Mouse (Mus musculus): Measurements from ENCODE around the gene Sh3bp5. TPM values are rescaled to one million over a fixed set of nuclear protein-coding genes. Genes with fewer than 3 reads are reported as not detected.

Gene Sh3bp5
- polyA plus RNA-seq, 1 experiment from 2014 or later, result 29.7 TPM

GRCm38 (mm10) chr14:31435018-31435915, 611 bp downstream of the Sh3bp5 start:
- peak; percentile 46 for DNase-seq
- 4% methylated on average over 48 of the region's 53 CpGs for WGBS (ENCODE audit: insufficient replicate concordance)
- peak; percentile 11 for ATAC-seq
- 0 out of 2 replicates have a peak, but pooled peaks cover 7% of the 10 kb centered on the region for H3K27me3 ChIP-seq (ENCODE audit: insufficient read depth, low read length)
- TF ChIP-seq EP300 (IDR thresholded peaks at IDR 0.05; ENCODE audit: low read depth) (no peak), CTCF (IDR thresholded peaks at IDR 0.05; ENCODE audit: low read depth) (no peak)
- peaks cover 37% of the 10 kb centered on the region for H3K4me1 ChIP-seq (ENCODE audit: insufficient read depth)
- peak overlapping the region; percentile 85 for H3K4me2 ChIP-seq (ENCODE audit: low read depth, low read length)
- H3K4me3 ChIP-seq (ENCODE audit: low read depth, low read length), result peak overlapping the region; percentile 82
- H3K27ac ChIP-seq (ENCODE audit: low read depth), result peak overlapping the region; percentile 87
- no peaks in the 10 kb centered on the region for H3K36me3 ChIP-seq (replicated peaks; ENCODE audit: insufficient read depth, low read length)
- no peaks in the 10 kb centered on the region for H3K9me3 ChIP-seq (ENCODE audit: low read length)
- H3K9ac ChIP-seq (replicated peaks), result peak overlapping the region; percentile 84

DNA sequence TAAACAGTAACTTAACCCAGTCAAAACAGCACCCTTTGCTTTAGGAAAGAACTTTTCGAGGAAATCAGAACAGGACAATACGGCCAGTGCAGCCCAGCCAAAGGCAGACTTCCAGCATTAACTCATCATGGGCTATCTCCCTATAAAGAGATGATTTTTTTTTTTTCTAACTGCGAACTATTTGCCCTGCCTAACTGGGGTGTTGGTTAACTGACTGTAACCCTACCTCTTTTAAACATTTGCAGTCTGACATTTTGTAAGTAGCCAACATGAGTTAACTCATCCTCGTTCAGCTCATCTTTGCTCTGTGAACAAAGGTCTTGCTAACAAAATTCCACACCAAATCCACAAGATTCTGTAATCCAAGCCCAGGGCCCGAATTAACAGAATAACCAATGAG, 1.5 kb downstream of the Sh3bp5 start:
- 0 out of 2 replicates have a peak, but pooled peaks cover 7% of the 10 kb centered on the region for H3K27me3 ChIP-seq (ENCODE audit: insufficient read depth, low read length)
- peaks cover 44% of the 10 kb centered on the region for H3K4me1 ChIP-seq (ENCODE audit: insufficient read depth)
- no peaks in the 10 kb centered on the region for H3K9me3 ChIP-seq (ENCODE audit: low read length)
- peak overlapping the region; percentile 82 for H3K4me3 ChIP-seq (ENCODE audit: low read depth, low read length)
- ATAC-seq, result no peak
- TF ChIP-seq EP300 (IDR thresholded peaks at IDR 0.05; ENCODE audit: low read depth) (no peak), CTCF (IDR thresholded peaks at IDR 0.05; ENCODE audit: low read depth) (no peak)
- no peaks in the 10 kb centered on the region for H3K36me3 ChIP-seq (replicated peaks; ENCODE audit: insufficient read depth, low read length)
- peak overlapping the region; percentile 82 for H3K27ac ChIP-seq (ENCODE audit: low read depth)
- DNase-seq, result no peak
- 47% methylated on average over 5 of the region's 5 CpGs for WGBS (ENCODE audit: insufficient replicate concordance)
- H3K9ac ChIP-seq (replicated peaks), result no peak overlapping the region
- peak overlapping the region; percentile 85 for H3K4me2 ChIP-seq (ENCODE audit: low read depth, low read length)

- Histone ChIP-seq H3K27me3 (ENCODE audit: insufficient read depth, low read length) (0 out of 2 replicates have a peak, but pooled peaks cover 7% of the 10 kb centered on the region), H3K36me3 (replicated peaks; ENCODE audit: insufficient read depth, low read length) (no peaks in the 10 kb centered on the region), H3K4me2 (ENCODE audit: low read depth, low read length) (peak overlapping the region; percentile 85), H3K9me3 (ENCODE audit: low read length) (no peaks in the 10 kb centered on the region), H3K4me3 (ENCODE audit: low read depth, low read length) (peak overlapping the region; percentile 82), H3K27ac (ENCODE audit: low read depth) (peak overlapping the region; percentile 82), H3K4me1 (ENCODE audit: insufficient read depth) (peaks cover 49% of the 10 kb centered on the region), H3K9ac (replicated peaks) (peak overlapping the region; percentile 46)
- TF ChIP-seq EP300 (IDR thresholded peaks at IDR 0.05; ENCODE audit: low read depth) (no peak), CTCF (IDR thresholded peaks at IDR 0.05; ENCODE audit: low read depth) (no peak)
- peak; percentile 72 for ATAC-seq
- peak; percentile 53 for DNase-seq
- 44% methylated on average over 7 of the region's 7 CpGs for WGBS (ENCODE audit: insufficient replicate concordance)
Measured at GRCm38 (mm10) chr14:31433851-31434360, 2.0 kb downstream of the Sh3bp5 start.

GRCm38 (mm10) chr14:31433126-31433525, 2.8 kb downstream of the Sh3bp5 start:
- DNase-seq (no peak), ATAC-seq (no peak)
- Histone ChIP-seq H3K4me2 (ENCODE audit: low read depth, low read length) (peak overlapping the region; percentile 85), H3K27ac (ENCODE audit: low read depth) (peak overlapping the region; percentile 82), H3K9ac (replicated peaks) (peak overlapping the region; percentile 38; the same call in 1 of the 2 replicates), H3K36me3 (replicated peaks; ENCODE audit: insufficient read depth, low read length) (peaks cover 4% of the 10 kb centered on the region), H3K27me3 (ENCODE audit: insufficient read depth, low read length) (0 out of 2 replicates have a peak, but pooled peaks cover 7% of the 10 kb centered on the region), H3K9me3 (ENCODE audit: low read length) (no peaks in the 10 kb centered on the region), H3K4me1 (ENCODE audit: insufficient read depth) (peaks cover 57% of the 10 kb centered on the region), H3K4me3 (ENCODE audit: low read depth, low read length) (peak overlapping the region; percentile 82; the same call in 1 of the 2 replicates)
- WGBS (ENCODE audit: insufficient replicate concordance), result 32% methylated on average over 5 of the region's 5 CpGs
- TF ChIP-seq EP300 (IDR thresholded peaks at IDR 0.05; ENCODE audit: low read depth) (no peak), CTCF (IDR thresholded peaks at IDR 0.05; ENCODE audit: low read depth) (no peak)

- Histone ChIP-seq H3K9ac (replicated peaks) (0 out of 2 replicates have a peak overlapping the region, but pooled peaks have one; percentile 38), H3K27me3 (ENCODE audit: insufficient read depth, low read length) (0 out of 2 replicates have a peak, but pooled peaks cover 7% of the 10 kb centered on the region), H3K9me3 (ENCODE audit: low read length) (no peaks in the 10 kb centered on the region), H3K27ac (ENCODE audit: low read depth) (peak overlapping the region; percentile 82), H3K4me2 (ENCODE audit: low read depth, low read length) (peak overlapping the region; percentile 85), H3K36me3 (replicated peaks; ENCODE audit: insufficient read depth, low read length) (peaks cover 8% of the 10 kb centered on the region), H3K4me1 (ENCODE audit: insufficient read depth) (peaks cover 64% of the 10 kb centered on the region), H3K4me3 (ENCODE audit: low read depth, low read length) (peak overlapping the region; percentile 82; the same call in 1 of the 2 replicates)
- ATAC-seq, result no peak
- no peak for DNase-seq
- no peak for TF ChIP-seq EP300 (IDR thresholded peaks at IDR 0.05; ENCODE audit: low read depth)
- no peak for TF ChIP-seq CTCF (IDR thresholded peaks at IDR 0.05; ENCODE audit: low read depth)
- 5% methylated on average over 4 of the region's 4 CpGs for WGBS (ENCODE audit: insufficient replicate concordance)
Measured at GRCm38 (mm10) chr14:31432424-31432823, 3.5 kb downstream of the Sh3bp5 start.

DNA sequence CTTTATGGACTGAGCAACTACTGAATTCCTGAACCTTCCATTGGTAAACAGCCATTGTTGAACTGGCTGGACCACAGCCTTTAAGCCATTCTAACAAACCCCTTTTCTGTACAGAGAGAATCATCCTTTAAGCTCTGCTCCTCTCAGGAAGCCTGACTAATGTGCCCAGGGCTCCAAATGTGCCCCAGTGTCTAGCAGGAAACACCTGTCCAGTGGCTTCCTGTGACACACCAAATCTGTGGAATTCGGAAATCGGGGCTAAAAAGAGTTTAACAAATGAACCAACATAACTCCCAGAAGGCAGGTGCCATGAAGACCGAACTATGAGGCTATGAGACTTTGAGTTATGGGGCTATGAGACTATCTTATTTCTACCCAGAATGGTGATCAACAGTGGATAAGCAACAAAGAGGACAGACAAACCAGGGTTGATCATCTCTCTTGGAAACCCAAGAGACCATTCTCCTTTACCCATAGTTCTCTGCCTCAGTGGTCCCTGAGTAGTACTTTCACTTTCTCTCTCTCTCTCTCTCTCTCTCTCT, 4.0 kb downstream of the Sh3bp5 start:
- Histone ChIP-seq H3K4me2 (ENCODE audit: low read depth, low read length) (peak overlapping the region; percentile 85), H3K9ac (replicated peaks) (no peak overlapping the region; the same call in 1 of the 2 replicates), H3K4me1 (ENCODE audit: insufficient read depth) (peaks cover 66% of the 10 kb centered on the region), H3K36me3 (replicated peaks; ENCODE audit: insufficient read depth, low read length) (peaks cover 13% of the 10 kb centered on the region), H3K9me3 (ENCODE audit: low read length) (no peaks in the 10 kb centered on the region), H3K4me3 (ENCODE audit: low read depth, low read length) (peak overlapping the region; percentile 82; the same call in 1 of the 2 replicates), H3K27ac (ENCODE audit: low read depth) (peak overlapping the region; percentile 82), H3K27me3 (ENCODE audit: insufficient read depth, low read length) (0 out of 2 replicates have a peak, but pooled peaks cover 7% of the 10 kb centered on the region)
- peak; percentile 16 for DNase-seq
- ATAC-seq, result no peak
- WGBS (ENCODE audit: insufficient replicate concordance), result 23% methylated on average over 3 of the region's 3 CpGs
- TF ChIP-seq EP300 (IDR thresholded peaks at IDR 0.05; ENCODE audit: low read depth) (peak; percentile 28; the same call in 1 of the 2 replicates), CTCF (IDR thresholded peaks at IDR 0.05; ENCODE audit: low read depth) (no peak)

All from liver, postnatal 0 days (tissue).